Mouse (Mus musculus) cerebellum, postnatal 25 days (tissue): Measurements from ENCODE around the gene Ptpdc1.

ENCODE experiments used
- DNase-seq, 2 experiments: peaks; one replicate each; pipeline ENCODE4 v3.0.0; 2021; ENCODE audit warnings: mixed read lengths in 2 of 2

The Ptpdc1 gene

GRCm38 (mm10) chr13:48625433-48626184 lies at the start of gene Ptpdc1:
Gene Ptpdc1 (minus strand): TSS chr13:48625664.
- peak; percentile 97 to 99 for DNase-seq

GRCm38 (mm10) chr13:48674609-48675008 lies 49.1 kb upstream of the Ptpdc1 start:
- DNase-seq: no peak

- DNase-seq: no peak
These were observed 46.9 kb upstream of the Ptpdc1 start for GRCm38 (mm10) chr13:48672312-48672840.

DNA sequence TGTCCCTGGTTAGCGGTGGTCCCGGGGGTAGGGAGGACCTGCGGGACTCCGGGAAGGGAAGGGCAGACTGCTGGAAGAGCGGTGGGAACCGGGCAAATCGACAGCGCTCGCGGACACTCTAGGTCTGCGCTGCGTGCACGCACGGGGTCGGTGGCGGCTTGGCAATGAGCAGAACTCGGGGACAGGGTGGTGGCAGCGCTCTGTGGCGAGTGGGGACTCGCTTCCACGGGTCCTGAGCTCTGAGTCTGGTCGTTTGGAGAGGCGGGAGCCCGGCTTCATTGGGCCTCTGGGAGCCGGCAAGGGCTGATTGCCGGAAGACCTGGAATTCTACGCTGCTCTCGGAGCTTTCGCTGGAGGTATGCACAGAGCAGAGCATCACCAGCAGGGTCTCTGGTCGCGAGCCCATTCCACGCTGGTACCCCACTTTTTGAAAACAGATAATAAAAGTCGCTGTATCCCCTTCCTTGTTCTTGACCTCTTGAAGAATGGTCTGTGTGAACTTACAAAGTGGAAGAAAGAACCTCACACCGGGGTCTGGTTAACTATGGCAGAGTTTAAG lies 43.6 kb upstream of the Ptpdc1 start:
- peak; percentile 21 to 36 for DNase-seq

GRCm38 (mm10) chr13:48668091-48668975 lies 42.9 kb upstream of the Ptpdc1 start:
- DNase-seq: no peak

DNA sequence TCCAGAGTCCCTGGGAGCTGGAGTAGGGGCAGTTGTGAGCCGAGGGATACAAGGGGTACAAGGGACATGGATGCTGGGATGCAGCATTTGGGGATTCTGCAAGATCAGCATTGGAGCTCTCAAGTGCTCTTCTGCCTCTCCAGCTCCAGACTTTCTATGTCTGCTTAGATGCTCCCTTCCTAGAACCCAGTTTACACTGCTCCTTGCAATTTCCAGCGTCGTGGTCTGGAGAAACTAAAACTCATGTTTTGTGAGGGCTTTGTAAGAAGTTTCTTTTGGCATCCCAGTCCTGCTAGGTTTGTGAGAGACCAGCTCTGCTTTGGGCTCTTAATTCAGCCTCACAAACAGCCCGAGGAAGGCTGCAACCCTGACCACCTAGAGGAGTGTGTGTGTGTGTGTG lies 42.0 kb upstream of the Ptpdc1 start:
- DNase-seq: no peak

DNA sequence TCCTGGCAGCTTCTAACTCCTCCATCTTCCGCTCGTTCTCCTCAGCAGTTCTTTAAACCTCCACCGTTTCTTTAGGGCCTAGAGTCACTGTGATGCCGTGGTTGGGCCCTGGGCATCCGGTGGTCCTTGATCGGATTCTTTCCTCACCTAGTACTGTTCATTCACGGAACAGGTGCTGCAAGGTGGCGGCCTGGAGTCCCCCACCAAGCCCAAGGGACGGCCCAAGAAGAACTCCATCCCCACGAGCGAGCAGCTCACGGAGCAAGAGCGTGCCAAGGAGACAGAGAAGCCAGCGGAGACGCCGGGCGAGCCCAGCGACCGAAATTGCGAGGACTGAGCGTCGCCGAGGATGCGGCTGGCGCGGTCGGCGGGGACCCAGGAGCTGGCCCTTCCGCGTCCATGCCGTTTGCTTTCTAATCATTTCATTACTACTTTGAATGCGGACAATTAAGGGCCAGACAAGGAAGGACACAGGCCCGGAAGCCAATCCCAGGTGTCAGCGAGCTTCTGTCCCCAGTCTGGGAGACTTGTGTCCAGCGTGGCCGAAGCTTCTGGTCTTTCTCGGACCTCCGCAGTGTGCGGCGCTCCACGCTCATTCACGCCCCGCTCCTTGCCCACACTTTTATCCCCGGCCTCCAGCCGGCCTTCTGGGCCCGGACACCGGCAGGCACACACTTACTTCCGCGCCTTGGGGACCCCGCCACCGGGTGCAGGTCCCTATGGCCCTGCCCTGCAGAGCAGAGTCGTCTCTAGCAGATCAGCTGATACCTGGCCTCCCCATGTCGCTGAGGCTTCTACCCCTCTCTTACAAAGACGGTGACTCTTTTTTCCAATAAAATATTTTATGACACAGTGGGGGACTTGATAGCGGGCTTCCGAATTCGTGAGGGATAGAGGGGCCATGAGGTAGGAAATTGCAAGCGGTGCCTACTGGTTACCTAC lies 40.5 kb upstream of the Ptpdc1 start:
- peak in 1 of 2 experiments; percentile 32 for DNase-seq

- DNase-seq: peak in 1 of 2 experiments; percentile 32
These were observed 39.6 kb upstream of the Ptpdc1 start for GRCm38 (mm10) chr13:48664916-48665655.

GRCm38 (mm10) chr13:48663988-48664339 lies 38.5 kb upstream of the Ptpdc1 start:
- no peak for DNase-seq

GRCm38 (mm10) chr13:48663211-48663987 lies 37.9 kb upstream of the Ptpdc1 start:
- DNase-seq: peak; percentile 26 to 33

GRCm38 (mm10) chr13:48662431-48663143 lies 37.1 kb upstream of the Ptpdc1 start, which contains the start of gene Barx1:
Gene Barx1 (plus strand): TSS chr13:48662998.
- no peak for DNase-seq

- DNase-seq: no peak
These were observed 36.1 kb upstream of the Ptpdc1 start for GRCm38 (mm10) chr13:48661561-48661960.

DNA sequence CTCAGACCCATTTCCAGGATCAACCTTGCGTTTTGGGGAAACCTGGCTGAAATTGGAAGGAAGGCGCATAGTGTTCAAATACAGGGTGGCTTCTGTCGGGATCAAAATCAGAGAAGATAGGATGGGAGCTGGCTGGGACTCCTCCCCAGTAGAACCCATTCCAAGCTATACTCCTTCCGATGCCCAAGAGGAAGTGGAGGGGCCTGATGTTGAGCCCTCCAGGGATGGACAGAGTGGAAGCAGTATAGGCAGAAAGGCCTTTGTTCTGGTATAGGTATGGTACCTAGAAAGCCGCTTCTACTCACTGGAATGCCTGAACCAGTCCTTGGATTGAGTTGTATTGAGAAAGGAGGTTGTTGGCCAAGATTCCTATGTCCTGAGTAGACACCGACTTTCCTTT lies 35.3 kb upstream of the Ptpdc1 start:
- DNase-seq: no peak

GRCm38 (mm10) chr13:48660221-48660734 lies 34.8 kb upstream of the Ptpdc1 start:
- no peak for DNase-seq

DNA sequence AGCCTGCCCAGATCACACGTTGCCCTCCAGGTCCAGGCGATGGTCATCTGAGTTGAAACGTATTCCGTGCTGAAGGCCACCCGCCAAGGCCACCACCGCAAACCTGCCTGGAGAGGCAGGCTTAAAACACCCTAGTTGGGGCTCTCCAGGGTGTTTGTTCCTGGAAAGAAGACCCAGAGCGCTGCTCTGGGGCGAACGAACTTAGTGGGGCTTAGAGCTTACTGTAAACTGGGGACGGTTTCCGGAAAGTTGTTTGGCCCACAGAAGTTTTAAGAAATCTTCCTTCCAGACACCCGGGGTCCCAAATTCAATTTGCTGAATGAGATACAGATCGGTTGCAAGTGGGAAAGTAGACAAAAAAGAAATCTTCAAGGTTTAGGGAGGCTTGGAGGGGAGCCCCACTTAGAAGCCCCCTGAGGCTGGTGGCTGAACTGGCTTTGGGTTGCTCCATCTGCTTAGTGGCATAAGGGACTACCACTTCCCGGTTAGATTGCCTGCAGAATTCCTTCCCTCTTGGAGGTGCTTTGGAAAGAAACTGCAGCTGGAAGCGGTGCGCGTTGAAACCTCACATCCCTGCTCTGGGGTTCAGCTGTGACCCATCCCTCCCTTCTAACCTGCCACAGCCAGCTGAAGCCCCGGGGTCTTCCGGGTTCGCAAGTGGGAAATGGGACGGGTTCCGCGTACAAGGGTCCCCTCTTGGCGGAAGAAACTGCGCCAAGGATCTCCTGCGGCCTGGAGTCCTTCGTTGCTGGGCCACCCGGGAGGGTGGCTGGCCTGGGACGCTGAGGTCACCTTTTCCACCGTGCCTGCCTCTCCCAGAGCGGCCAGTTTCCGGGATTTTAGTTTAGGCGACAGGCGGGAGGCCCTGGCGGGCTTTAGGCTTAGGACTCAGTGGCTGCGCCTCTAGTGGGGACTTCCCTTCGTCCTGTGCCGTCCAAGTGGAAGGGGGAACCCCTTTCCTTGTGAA lies 34.1 kb upstream of the Ptpdc1 start:
- DNase-seq: peak; percentile 30 to 31

DNA sequence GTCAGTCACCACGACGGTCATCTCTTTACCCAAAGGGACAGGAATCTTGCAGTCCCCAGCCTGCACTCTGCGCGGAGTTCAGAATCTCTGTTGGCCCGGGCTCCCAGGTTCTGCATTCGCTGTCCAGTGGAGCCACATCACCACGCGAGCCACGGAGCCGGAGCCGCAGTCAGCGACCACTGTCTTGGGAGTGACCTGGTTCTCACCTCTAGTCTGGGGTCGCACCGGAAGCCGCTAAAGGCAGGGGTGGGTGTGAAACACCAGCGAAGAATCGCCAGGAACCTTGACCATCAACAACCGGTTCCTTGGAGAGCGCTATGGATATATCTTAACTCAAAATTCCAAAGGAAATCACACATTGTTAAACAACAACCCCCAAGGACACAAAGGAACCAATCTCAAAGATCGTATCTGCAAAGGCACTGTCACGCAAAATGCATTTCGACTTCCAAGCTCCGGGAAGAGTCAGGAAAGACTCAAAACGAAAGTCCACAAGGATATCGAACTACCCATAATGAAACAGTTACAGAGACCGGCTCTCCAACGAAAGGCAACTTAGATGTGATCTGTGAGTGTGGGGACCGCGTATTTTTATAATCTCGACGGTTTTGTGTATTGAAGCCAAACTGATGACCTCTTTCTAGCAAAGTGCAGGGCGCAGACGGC lies 33.3 kb upstream of the Ptpdc1 start:
- peak in 1 of 2 experiments; percentile 50 for DNase-seq

DNA sequence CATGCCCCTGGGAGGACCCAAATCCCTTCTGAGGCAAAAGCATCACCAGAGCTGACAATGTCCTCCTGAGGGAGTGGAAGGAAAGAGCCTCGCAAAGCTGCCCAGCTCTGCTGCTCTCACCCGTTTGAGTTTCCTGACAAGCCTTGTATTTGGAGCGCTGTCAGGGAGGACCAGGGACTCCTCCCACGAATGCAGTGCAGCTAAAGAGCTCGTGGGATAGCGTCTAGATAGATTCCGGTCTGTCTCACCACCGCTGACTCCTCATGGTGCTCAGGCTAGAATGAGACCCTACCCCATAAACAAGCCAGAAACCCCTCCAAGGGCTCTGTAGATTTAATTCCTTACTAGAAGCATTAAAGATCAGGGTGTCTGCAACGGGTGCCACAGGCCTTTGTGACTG lies 32.3 kb upstream of the Ptpdc1 start:
- no peak for DNase-seq

DNA sequence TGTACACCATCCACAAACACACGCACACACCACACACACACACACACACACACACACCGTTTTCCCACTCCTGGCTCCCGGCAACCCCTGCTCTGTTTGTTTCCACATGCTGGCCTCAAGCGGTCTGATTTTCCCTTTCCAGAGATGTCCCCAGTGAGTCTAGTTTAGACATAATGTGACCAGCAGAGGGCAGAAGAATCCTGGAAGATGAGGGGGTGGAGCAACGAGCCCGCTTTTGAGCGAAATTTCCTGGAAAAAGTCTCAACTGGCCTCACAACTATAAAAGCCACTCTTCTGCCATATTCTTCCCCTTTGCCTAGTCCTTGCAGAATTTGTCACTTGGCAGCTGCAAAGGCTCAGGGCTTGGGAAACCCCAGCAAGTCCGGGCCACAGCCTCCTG lies 30.2 kb upstream of the Ptpdc1 start:
- peak; percentile 47 to 74 for DNase-seq
